Mouse (Mus musculus) fat pad, adult 2 months (tissue): ENCODE data around the gene Atf6b.

Experiments used
- DNase-seq: peaks from one replicate; pipeline ENCODE4 v3.0.0-alpha.2; 2011; ENCODE audit warnings: low read depth, low spot score; ENCODE audit errors: extremely low read depth

Atf6b gene

DNA sequence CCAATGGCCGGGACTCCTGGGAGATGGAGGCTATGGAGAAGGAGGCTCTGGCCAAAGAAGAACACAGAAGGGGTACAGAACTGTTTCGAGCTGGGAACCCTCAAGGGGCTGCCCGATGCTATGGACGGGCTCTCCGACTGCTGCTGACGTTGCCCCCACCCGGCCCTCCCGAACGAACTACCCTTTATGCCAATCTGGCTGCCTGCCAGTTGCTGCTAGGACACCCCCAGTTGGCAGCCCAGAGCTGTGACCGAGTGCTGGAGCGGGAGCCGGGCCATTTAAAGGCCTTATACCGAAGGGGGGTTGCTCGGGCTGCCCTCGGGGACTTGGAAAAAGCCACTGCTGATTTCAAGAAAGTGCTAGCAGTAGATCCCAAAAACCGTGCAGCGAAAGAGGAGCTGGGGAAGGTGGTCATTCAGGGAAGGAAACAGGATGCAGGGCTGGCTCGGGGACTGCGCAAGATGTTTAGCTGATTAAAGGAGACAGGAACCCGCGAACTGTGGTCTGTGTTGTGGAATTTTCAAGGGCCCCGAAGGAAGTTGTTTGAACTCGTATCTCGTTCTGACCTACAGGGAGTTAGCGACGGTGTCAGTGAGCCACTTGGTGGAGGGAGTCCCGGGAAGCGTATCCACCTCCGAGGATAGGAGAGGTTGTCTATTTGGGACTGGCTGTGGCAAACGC lies 975 bp upstream of the Atf6b start:
- DNase-seq = no peak

DNA sequence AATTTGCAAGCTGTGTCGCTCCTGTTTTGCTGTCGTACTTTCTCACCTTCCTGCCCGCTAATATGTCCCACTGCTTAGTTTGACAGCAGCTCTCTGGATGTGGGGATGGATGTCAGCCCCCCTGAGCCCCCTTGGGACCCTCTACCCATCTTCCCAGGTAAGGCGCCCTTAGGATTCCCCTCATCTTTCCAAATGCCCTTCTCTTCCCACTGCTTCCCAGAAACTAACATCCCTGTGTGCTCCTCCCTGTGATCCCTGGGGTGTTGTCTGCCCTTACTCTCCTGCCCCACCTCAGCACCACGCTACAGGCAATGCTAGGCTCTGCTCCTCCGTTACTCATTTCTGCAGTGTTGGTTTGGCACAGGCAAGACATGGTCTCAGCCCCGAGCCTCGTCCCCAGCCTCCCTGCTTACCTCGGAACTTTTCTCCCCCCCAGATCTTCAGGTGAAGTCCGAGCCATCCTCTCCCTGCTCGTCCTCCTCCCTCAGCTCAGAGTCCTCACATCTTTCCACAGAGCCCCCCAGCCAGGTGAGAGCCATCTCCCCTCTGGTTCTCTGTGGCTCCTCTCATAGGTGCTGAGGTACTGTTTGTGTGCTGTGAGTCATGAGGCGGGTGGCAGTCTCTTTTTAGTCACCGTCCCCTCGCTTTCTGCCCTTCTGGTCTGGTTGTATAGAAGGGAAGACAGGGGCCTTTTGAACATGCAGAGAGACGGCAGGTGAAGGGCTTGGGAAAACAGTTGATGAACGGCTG lies 1.4 kb downstream of the Atf6b start:
- DNase-seq = no peak

DNA sequence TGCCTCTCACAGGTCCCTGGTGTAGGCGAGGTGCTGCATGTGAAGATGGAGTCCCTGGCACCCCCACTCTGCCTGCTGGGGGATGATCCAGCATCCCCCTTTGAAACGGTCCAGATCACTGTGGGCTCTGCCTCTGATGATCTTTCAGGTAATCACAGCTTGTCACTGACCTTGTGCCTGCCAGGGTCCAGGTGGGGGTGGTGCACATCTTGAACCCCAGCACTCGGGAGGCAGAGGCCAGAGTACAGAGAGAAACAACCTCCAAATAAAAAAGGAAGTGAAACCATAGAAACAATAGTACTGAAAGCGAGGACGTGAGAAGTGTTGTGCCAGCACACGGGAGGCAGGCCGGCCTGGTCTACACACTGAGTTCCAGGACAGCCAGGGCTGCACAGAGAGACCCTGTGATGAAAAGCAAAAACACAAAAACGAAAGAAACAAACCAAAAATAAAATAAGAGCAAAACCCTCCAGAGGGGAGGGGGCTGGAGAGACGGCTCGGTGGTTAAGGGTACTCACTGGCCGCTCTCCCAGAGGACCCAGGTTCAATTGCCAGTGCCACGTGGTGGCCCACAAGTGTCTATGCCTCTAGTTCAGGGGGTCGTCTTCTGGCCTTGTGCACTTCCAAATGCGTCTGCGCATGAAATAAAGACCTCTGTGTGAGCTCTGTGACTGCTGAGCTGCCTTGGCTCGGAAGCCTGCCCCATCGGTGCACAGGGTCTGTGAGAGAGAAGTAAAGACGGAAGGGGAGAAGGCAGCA lies 2.3 kb downstream of the Atf6b start:
- no peak for DNase-seq

DNA sequence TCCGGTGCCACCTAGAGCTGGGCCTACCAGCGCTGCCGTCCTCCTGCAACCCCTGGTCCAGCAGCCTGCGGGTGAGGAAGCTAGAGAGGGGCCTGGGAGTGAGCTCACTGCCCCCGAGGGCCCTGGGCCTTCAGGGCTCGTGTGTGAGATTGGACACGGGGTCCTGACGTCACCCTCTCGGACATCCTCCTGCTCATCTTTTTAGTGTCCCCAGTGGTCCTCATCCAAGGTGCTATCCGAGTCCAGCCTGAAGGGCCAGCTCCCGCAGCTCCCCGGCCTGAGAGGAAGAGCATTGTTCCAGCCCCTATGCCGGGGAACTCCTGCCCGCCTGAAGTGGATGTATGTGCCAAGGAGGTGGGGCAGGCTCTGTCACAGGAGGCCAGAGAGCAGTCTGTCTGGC lies 3.8 kb downstream of the Atf6b start:
- DNase-seq = no peak

DNA sequence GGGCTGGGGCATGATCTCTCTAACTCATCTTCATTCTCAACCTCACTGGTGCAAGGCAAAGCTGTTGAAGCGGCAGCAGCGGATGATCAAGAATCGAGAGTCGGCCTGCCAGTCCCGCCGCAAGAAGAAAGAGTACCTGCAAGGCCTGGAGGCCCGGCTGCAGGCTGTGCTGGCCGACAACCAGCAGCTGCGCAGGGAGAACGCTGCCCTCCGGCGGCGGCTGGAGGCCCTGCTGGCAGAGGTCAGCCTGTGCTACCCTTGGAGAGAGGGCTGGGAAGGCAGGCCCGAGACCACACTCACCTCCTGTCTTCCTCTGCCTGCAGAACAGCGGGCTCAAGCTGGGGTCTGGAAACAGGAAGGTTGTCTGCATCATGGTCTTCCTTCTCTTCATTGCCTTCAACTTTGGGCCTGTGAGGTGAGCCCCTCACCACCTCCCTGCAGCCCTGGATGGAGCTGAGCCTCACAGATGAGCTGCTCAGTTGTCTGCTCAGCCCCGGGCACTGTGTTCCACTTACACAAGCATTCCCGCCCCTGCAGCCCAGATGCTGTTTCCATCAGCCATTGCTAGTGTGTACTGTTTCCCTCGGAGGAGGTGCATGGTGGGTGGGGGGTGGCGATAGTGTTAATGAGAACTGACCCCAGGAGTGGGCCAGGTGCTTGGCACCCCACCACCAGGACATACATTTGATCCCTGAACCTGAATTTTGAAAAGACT lies 4.7 kb downstream of the Atf6b start:
- no peak for DNase-seq

DNA sequence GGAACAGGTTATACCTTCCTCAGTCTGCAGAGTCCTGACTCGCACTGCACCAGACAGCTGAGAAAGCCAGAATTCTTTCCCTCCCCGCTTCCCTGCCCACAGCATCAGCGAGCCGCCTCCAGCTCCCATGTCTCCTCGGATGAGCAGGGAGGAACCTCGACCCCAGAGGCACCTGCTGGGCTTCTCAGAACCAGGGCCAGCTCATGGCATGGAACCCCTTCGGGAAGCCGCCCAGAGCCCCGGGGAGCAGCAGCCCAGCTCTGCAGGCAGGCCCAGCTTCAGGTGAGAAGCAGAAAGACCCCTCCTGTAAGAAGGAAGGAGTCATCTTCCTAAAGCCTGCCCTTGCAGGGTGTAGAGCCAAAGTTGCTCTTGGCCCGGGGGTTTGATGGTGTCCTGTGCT lies 5.6 kb downstream of the Atf6b start:
- DNase-seq = no peak

DNA sequence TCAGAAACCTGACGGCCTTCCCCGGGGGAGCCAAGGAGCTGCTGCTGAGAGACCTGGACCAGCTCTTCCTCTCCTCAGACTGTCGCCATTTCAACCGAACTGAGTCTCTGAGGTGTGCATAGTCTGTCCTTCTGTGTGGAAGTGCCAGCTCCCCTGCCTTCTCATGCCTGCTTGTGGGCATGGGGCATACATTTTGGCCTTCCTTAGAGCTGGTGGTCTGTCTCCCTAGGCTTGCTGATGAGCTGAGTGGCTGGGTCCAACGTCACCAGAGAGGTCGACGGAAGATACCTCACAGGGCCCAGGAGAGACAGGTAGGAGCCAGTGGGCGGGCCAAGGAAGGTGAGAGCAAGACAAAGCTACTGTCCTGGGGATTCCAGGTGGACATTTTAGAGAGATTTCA lies 6.0 kb downstream of the Atf6b start:
- DNase-seq = no peak

DNA sequence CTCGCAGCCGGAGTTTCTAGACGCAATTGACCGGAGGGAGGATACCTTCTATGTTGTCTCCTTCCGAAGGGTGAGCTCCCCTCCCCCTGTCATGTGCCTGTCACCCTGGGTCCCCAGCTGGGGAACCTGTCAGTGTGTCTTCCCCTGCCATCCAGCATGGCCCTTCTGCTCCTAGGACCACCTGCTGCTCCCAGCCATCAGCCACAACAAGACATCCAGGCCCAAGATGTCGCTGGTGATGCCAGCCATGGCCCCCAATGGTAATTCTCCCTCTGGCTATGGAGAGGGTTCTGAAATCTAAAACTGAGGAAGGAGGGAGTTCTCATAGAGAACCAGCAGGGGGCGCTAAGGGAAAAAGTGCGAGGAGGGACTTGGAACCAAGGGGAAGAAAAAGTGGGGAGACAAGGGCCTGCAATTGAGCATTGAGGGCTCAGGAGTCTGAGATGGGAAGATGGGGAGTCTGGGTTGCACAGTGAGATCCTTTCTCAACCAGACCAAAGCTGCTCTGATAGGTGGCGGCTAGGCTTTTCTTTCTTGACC lies 6.9 kb downstream of the Atf6b start:
- DNase-seq = no peak

DNA sequence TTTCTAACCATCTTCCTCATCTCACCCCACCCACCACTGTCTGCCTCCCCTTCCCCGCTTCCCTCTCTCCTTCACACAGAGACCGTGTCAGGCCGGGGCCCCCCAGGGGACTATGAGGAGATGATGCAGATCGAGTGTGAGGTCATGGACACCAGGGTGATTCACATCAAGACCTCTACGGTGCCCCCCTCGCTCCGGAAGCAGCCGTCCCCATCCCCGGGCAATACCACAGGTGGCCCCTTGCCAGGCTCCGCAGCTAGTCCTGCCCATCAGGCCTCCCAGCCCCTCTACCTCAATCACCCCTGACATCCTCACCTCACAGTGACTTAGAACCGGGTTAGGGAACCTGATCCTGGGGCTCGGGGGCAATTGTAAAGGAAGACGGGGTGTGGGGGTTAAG lies 7.4 kb downstream of the Atf6b start:
- DNase-seq = no peak

DNA sequence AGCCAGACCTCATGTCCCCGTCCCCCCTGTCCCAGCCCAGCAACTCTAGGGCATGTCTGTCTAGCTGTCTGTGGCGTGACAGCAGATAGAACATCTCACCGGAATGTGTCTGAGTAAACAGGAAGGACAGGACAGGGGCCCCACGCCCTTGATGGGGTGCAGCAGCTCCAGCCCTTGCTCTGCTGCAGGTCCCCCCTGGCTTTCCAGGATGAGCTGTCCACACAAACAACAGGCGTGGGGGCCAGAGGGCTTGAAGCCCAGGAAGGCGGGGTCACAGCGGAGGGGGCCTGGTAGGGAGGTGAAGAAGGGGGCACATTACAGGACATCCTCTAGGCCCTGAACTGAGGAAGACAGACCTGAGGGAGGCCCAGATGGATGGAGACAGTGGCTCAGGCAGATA lies 8.2 kb downstream of the Atf6b start:
- DNase-seq = no peak

DNA sequence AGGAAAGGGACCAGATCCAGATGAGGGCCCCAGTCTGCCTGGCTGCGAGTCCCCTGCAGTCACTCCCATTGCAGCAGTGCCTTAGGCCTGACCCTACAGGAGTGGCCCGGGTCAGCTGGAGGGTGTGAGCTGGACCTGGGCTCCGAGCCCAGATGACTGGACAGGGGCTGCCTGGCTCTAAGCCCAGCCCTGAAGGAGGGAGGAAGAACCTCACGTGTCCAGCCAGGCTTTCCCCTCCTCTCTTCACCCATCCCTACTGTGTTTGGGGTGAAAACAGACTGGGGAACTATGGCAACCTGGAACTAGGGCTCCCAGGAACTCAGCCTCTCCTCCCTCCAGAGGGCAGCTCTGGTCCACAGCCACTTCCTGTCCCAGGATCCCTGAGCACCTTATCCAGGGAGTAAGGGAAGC lies 8.6 kb downstream of the Atf6b start:
- no peak for DNase-seq

DNA sequence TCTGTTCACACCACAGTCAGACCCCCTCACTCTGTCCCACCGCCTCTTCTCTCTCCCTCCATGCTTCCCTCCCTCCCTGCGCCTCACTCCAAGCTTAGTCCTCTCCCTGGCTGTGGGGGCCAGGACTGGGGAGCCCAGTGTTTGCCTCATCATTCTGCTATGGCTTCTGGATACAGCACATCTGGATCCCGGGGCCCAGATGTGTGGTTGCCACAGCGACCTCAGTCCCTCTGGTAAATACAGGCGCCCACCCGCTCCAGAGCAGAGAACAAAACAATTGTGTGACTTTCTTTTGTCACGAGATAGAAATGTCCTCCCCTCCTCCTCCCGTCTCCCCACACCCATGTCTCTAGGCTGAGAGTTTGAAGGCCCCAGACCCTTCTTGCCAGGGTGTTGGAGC lies 9.7 kb downstream of the Atf6b start:
- DNase-seq = no peak

DNA sequence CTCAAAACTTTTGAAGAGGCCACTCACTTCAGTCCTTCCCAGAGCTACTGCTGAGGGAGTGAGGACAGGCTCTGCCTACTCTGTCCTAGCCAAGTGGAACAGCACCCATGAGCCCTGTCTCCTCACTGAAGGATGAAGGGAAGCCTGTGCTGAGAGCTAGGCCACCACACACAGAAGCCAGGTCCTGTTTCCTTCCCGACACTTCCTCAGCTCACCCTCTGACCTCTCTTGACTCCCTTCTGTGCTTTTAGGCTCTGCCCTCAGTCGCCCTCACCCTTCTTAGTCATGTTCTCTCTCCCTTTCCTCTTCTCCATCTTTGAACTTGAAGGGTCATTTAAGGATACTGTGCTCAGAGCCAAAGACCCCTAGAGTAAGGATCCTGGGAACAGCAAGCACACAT lies 10.3 kb downstream of the Atf6b start:
- DNase-seq = no peak

DNA sequence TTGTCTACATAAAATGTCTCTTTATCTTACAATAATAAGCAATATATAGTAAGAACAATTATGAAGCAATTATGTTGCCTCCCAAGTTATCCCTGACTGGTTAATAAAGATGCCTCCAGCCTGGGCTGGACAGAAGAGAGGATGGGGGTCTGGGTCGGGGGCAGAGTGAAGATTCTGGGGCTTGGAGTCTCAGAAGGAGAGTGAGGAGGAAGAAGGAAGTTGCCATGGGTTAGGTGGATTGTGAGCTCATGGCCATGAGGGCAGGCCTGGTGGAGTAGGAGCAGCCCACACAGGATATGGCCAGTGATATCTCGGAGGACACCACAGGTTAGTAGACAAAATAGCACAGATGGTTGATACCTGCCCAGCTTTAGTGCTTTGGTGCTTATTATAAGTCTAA lies 11.2 kb downstream of the Atf6b start:
- DNase-seq = no peak

DNA sequence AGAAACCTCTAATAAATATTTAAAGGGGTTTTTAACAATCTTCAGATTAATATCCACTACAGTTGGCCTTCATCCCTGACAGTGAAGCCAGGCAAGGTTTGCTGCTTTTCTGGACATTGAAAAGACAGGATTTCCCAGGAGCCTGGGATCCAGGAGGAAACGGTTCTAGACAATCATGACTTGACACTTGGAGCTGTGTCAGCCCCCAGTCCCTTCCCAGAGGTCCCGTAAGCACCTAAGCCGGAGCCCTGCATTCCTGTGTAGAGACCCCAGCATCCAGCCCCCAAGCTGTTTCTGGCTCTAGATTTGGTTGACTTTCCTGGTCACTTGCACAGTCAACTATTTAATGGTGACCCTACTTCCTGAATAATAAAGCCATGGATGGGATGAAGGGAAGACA lies 11.6 kb downstream of the Atf6b start:
- DNase-seq = no peak

DNA sequence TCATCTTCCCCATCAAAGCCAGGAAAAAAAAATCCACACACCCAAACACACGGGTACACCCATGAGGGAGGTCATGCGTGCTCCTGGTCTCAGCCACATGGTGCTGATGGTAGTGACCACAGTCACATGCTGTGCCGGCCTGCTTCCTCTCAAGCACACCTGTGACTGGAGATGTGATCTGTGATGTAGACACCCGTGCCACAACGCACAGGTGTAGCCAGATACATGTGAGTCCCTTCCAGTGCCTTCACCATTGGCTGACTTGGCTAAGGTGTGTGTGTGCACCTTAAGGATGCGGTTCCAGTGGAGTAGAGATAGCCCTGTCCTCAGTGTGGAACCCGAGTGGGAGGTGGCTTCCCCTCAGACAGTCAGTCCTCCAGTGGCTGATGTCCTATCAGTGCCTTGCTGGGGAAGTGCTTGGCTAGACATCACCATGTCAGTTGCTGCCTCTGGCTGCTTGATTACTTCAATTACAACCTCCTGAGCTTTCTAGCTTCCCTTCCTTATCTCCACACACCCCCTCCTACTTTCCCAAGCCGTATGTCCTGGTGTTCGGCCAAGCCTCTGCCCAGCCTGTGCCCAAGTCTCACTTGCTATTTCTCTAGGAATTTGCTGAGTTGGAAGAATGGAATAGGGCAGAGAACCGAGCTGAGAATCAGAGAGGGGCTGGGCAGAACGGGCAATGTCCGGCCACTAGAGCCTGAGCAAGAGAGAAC lies 12.4 kb downstream of the Atf6b start:
- no peak for DNase-seq

DNA sequence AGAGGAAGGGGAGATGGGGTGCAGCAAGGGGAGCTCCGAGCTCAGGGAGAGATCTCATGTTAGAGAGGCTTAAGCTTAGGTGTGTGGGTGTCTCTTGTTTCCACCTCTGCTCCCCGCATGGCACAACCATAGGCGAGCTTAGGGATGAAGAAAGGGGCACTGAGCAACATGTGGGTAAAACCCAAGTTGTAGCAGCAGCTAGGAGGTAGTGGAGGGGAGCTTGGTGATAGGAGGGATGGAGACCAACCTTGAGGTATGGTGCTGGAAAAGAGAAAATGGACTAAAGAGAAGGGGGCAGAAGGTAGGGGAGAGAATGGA lies 12.9 kb downstream of the Atf6b start:
- no peak for DNase-seq

DNA sequence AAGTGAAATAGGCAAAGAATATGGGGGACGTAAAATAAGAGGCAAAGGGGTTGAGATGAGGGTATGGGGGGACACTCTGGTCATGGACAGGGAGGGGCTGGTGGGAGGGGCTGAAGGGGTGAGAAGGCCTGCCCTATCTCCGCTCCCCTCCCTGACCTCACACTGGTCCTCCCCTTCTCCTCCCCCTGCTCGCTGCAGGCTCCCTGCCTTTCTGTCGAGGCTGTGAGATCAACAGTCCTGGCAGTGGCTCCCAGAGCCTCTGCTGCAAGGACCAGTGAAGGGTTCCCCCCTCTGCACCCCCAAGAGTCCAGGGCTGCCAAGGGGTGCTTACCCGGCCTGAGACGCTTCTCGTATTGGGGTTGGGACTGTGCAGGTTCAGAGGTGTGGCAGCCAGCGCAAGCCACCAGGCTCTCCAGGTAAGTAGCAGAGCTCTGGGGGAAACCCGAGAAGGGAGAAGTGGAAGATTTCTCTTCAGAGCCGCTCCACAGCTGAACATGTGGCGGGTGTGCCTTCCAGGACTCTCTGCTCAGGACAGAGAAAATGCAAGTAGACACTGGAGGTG lies 13.4 kb downstream of the Atf6b start:
- DNase-seq = no peak

DNA sequence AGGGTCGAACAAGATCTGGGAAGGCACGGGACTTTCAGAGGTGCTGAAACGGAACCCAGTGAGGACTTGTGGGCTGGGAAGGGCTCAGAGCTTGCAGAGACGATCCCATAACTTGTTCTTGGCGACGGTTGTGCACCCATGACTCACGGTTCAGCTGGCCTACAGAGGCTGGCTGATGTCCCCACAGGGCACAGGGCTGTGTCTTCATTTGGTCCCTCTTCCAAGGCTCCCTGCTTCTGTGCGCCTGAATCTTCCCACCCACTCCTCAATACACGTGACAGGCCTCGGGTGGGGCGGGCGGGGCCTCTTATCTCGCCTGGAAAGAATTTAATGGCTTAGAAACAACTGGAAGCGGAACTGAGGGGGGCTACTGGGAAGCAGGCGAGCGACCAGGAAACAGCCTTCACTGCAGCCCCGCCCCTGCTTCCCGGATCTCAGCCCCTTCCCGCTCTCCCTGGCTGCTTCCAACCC lies 14.2 kb downstream of the Atf6b start:
- DNase-seq = no peak

DNA sequence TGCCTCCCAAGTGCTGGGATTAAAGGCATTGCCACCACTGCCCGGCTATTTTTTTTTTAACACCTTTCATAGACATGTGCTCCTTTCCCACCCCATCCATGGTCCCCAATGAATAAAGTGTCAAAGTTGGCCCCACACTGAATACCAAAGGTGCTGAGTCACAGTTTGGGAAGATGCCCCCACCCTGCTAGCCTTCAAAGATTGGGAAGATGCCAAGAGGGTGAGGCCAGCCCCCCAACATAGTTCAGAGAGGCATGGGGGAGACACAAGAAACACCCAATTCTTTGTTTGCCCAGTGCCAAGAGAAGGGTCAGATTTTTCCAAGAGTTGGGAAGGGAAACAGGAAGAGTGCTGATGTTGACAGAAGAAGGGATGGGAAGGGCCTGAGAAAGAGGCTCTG lies 15.5 kb downstream of the Atf6b start:
- DNase-seq = no peak
